Mouse (Mus musculus): ENCODE measurements around the gene Cadm3.

DNA sequence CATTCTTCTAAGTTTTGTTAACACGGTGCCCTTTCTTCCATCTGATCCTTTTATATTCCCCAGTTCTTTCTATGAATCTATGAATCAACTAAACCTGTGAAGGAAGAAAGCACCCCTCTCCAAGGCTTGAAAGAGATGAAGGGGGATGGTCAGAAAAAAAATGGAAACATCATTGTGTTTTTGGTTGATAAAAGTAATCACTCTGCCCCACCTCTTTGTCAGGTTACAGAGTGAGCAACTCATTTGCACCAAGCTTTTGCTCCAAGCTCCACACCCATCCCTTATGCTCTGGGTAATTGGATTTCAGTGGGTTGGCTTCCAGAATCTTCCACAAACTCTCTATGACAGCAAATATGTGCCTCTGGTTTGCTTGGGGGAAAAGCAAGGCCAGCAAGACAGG, 42.1 kb downstream of the Cadm3 start:
- no peak for TF ChIP-seq CTCF (IDR thresholded peaks at IDR 0.05; ENCODE audit: low read depth)
- no peak for TF ChIP-seq EP300 (IDR thresholded peaks at IDR 0.05; ENCODE audit: low read depth)

All from heart, postnatal 0 days (tissue).